Mouse (Mus musculus): ENCODE results near the gene Rbms3.

- TF ChIP-seq POLR2A (IDR thresholded peaks at IDR 0.05; ENCODE audit: borderline replicate concordance, control insufficient read depth, low read depth, low read length) (no peak), CTCF (IDR thresholded peaks at IDR 0.05; ENCODE audit: control insufficient read depth, insufficient read depth, low read length) (no peak)
These were observed 618.9 kb downstream of the Rbms3 start for GRCm38 (mm10) chr9:117010801-117011200.

Data from bone marrow, adult 2 months (tissue).